Mouse (Mus musculus) gastrocnemius, adult 2 months (tissue): ENCODE data around the gene Fbxo31. TPM values are rescaled to one million over a fixed set of nuclear protein-coding genes. Genes with fewer than 3 reads are reported as not detected.
"Not testable (repeated sequence)": the region's sequence is repeated elsewhere in the genome, so short reads cannot be mapped to it uniquely, and the experiment has no call there.

Source experiments
- DNase-seq: peaks from one replicate; pipeline ENCODE4 v3.0.0; 2022
- H3K27ac ChIP-seq: fragments of 200-600 bp; 2 replicates; pipeline ENCODE4 v1.8.1; 2022; ENCODE audit warnings: mild to moderate bottlenecking
- H3K4me3 ChIP-seq: fragments of 200-600 bp; 2 replicates; pipeline ENCODE4 v1.8.1; 2022; ENCODE audit warnings: mild to moderate bottlenecking, moderate library complexity
- CTCF ChIP-seq: fragments of 200-600 bp; IDR thresholded peaks from 2 replicates; pipeline ENCODE4 v1.8.1; 2022; ENCODE audit warnings: antibody characterized with exemption, mild to moderate bottlenecking, moderate library complexity
- intact Hi-C: fragments of 180-260 bp; cut with DNase I; formaldehyde crosslinking; loops from one replicate; pipeline ENCODE4 v1.15.1; 2025
- total RNA-seq, 2 experiments: library from RNA; stranded (reverse); gene quantifications; 2 replicates each; pipeline ENCODE4 v1.2.3; 2021

Fbxo31 gene
- total RNA-seq, 2 experiments from 2014 or later = 141 to 165 TPM

DNA sequence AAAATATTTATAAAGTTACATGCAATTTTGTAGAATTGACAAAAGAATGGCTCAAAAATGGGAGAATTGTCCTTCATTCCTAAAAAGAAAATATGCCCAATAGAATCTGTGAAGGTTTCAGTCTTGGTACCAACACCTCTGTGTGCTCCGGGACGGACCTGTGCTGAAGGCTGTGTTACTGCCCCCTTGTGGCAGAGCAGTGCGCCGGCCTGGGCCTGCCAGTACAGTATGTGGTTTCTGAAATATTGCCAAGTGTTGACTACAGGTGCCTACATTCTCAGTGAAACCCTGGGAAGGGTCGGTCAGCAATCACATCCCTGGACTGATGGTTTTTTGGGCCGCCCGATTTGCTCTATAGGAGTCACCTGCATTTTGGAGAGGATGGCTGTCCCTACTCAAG is 20.3 kb upstream of the Fbxo31 start:
- TF ChIP-seq CTCF = peak; percentile 99; the same call in 1 of the 2 replicates
- DNase-seq = peak; percentile 90
- Histone ChIP-seq H3K27ac (no peak overlapping the region), H3K4me3 (no peak overlapping the region)
- intact Hi-C loops = no loop called here

DNA sequence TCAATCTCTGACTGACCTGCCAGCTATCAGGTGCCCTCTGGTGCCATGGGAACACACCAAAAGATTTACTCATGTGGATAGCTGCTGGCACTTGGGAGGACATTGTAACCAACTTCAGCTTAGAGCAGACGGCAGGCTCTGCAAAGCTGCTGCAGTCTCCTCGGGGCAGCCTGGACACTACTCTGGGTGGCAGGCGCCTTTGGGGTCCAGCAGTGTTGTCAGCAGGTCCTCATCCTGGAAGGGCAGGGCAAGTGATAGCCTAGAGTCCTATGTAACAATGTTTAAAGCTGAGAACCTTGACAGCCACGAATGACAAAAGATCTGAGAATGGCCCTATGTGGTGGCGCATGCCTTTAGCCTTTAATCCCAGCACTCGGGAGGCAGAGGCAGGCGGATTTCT is 19.6 kb upstream of the Fbxo31 start:
- intact Hi-C loops = no loop called here
- Histone ChIP-seq H3K27ac (no peak overlapping the region), H3K4me3 (no peak overlapping the region)
- no peak for TF ChIP-seq CTCF
- DNase-seq = no peak

- H3K4me3 ChIP-seq, H3K27ac ChIP-seq, intact Hi-C loops, DNase-seq: not testable (repeated sequence)
Measured at GRCm38 (mm10) chr8:121597492-121597891, 18.9 kb upstream of the Fbxo31 start.

- no peak for TF ChIP-seq CTCF
- intact Hi-C loops = no loop called here
Measured at GRCm38 (mm10) chr8:121593983-121594382, 15.4 kb upstream of the Fbxo31 start.

DNA sequence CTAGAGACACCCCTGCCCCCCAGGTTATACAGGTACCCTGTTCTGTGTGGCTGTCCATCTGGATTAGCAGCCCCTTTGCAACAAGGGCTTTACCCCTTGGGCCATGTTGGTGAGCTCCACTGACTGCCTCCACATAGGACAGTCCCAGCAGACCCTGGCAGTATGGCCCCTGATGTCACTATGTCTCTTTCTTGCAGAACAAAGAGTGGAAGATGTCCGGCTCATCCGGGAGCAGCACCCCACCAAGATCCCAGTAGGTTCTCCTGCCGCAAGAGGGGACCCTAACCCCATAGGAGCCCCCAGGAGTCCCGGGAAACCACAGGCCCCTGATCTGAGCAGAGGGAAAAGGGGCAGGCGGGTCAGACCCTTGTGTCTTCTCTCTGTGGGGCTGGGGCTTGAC is 14.7 kb upstream of the Fbxo31 start:
- H3K27ac ChIP-seq = peak overlapping the region; percentile 13
- TF ChIP-seq CTCF = no peak
- intact Hi-C loops = no loop called here

More at GRCm38 (mm10) chr8:121593983-121594382, 15.4 kb upstream of the Fbxo31 start:
- Histone ChIP-seq H3K27ac (peak overlapping the region; percentile 65), H3K4me3 (peak overlapping the region; percentile 7)
- no peak for DNase-seq

DNA sequence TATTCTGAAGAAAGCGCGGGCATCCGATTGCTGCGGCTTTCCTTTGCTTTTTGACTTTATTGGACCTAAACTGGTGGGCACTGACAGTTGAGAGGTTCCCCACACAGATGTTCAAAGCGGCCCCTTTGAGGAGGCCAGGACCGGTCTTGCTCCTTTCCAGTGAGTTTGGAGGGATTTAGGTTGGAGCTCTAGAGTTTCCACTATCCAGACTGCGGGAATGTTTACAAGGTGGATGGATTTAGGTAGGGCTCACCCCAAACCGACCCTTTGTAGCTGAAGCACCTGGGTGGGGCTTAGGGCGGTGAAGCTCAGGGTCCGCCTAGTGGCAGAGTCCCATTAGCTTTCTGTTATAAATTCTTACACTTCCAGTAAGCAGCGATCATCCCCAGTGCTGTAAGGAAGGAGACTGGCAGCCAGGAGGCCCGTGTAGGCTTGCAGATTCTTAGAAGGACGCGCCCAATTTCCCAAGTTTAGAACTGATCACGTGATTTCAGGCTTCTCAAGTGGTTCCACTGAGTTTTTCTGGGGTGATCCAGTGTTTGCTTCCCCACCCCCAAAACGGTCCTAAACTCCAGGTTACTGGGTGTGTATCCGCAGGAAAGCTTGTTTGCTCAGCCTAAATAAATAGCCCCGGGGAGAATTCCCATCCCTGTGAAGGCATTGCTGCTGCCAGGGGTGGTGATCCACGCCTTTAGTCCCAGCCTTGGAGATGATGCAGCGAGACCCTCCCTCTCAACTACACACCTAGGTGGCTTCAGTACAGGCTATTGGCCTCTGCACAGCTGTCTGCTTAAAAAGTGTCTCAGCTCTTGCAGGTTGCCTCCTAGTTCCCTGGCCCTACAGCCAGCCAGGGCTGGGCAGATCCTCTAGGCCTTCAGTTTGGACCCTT is 12.8 kb upstream of the Fbxo31 start:
- peak; percentile 53 for TF ChIP-seq CTCF
- intact Hi-C loops = loop anchor here (2.0 kb wide), 1 partner anchor 45 kb away; no protein-coding TSS in a partner anchor
- peak; percentile 54 for DNase-seq
- Histone ChIP-seq H3K4me3 (peak overlapping the region; percentile 94), H3K27ac (peak overlapping the region; percentile 100)

More for the DNA sequence above, 14.7 kb upstream of the Fbxo31 start:
- peak overlapping the region; percentile 27; the same call in 1 of the 2 replicates for H3K4me3 ChIP-seq
- no peak for DNase-seq

- peak; percentile 97 for DNase-seq
- intact Hi-C loops = loop anchor here (2.0 kb wide), 1 partner anchor 44 kb away; no protein-coding TSS in a partner anchor
- no peak for TF ChIP-seq CTCF
- H3K27ac ChIP-seq = peak within 1 kb of the TSS; percentile 100
- peak within 1 kb of the TSS; percentile 94 for H3K4me3 ChIP-seq
Measured at GRCm38 (mm10) chr8:121590203-121591177, 11.9 kb upstream of the Fbxo31 start, which contains the start of gene Map1lc3b. Gene Map1lc3b, plus strand, starts transcription at chr8:121590361.

GRCm38 (mm10) chr8:121589205-121589726 is 10.7 kb upstream of the Fbxo31 start:
- Histone ChIP-seq H3K27ac (peak overlapping the region; percentile 100; the same call in 1 of the 2 replicates), H3K4me3 (no peak overlapping the region)
- no peak for DNase-seq
- intact Hi-C loops = no loop called here
- no peak for TF ChIP-seq CTCF

DNA sequence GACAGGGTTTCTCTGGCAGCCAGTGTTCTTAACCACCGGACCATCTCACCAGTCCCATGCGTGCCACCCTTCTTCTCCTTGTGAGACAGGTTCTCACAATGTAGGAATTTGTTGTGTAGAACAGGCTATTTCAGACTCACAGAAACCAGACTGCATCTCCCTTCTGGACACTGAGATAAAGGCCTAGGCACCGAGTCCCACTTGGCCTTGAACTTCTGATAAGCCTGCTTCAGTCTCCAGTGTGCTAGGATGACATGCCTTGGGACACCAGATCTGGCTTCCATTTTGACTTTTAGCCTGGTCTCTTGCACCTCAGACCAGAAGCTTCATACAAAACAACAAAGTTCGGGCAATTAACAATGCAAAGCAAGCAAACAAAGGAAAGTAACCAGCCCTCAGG is 10.1 kb upstream of the Fbxo31 start:
- no peak for DNase-seq
- no peak for TF ChIP-seq CTCF
- Histone ChIP-seq H3K4me3 (no peak overlapping the region), H3K27ac (no peak overlapping the region)
- intact Hi-C loops = no loop called here

GRCm38 (mm10) chr8:121585159-121585825 is 6.7 kb upstream of the Fbxo31 start:
- no peak for TF ChIP-seq CTCF
- peak overlapping the region; percentile 99 for H3K27ac ChIP-seq
- peak; percentile 100 for DNase-seq
- H3K4me3 ChIP-seq = peak overlapping the region; percentile 88
- intact Hi-C loops = no loop called here

- Histone ChIP-seq H3K27ac (peak overlapping the region; percentile 99), H3K4me3 (peak overlapping the region; percentile 88)
- TF ChIP-seq CTCF = no peak
- intact Hi-C loops = no loop called here
- DNase-seq = no peak
Measured at GRCm38 (mm10) chr8:121584730-121585129, 6.1 kb upstream of the Fbxo31 start.
